Mouse (Mus musculus) thymus, postnatal 14 days (tissue): ENCODE measurements at regions not wholly inside any gene's neighbourhood (a gene's known extent, or its start where the extent isn't known, plus 50 kb on each side); places are given as distances from the start of the nearest gene placed in this dataset.
A peak's percentile ranks its signal among the peaks of the same experiment; 100 is the strongest.

Experiments used
- DNase-seq: peaks from one replicate; pipeline ENCODE4 v3.0.0; 2021

GRCm38 (mm10) chr19:37754024-37754423, 56.4 kb downstream of the Cyp26a1 start:
- no peak for DNase-seq

- peak; percentile 14 for DNase-seq
These were observed 57.8 kb downstream of the Cyp26a1 start for GRCm38 (mm10) chr19:37755372-37755771.

DNA sequence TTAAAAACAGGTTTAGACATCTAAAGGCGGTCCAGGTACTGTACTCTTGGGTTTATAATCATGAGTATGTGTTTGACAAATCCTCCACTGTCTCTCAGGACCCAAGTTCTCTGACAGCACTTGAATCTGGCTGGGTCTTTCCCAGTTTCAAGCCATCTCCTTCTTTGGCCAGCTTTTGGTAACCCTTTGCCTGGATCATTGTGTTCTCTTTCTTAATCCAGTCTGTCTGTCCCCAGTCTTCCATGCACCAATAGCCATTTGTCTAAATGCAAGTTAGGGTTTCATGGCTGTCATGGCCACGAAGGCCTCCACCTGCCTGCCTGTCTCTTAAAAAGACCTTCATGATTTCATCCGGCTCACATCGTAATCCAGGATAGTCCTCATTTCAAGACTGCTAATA, 71.8 kb downstream of the Cyp26a1 start:
- no peak for DNase-seq

- no peak for DNase-seq
These were observed 74.4 kb downstream of the Cyp26a1 start for GRCm38 (mm10) chr19:37771956-37772355.

DNA sequence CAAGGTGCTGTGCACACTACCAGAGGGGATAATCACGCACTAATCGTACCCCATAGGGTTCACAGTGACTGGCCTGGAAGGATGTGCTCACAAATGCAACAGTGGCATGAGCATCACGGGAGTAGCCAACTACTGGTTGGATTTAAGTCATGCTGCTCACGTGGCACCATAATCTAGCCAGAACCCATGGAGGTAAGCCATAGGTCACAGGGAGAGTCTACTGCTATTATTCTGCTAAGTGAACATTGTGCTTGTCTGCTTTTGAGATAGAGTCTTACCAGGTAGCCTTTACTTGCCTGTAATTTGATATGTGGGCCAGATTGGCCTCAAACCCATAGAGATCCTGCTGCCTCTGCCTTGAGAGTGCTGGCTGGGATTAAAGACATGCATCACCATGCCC, 77.0 kb downstream of the Cyp26a1 start:
- no peak for DNase-seq

GRCm38 (mm10) chr19:37774966-37775365, 77.4 kb downstream of the Cyp26a1 start:
- no peak for DNase-seq

DNA sequence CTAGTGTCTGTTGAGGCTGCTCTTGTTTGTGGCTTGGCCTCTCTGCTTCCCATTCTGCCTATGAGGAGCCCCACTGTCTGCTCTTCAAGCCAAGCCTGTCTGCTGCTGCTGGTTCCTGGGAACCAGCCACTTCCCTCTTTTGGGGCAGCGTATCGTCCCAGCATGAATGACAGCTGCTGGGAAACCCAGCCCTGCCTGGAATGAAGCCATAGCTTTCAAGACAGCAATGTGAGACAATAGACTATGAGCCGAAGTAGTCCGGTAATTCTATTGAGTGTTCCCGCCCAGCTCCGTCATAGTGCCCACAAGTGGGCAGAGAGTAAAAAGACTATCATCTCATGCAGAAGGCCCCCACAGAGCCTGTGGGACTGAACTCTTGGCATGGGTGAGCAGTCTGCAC, 80.4 kb downstream of the Cyp26a1 start:
- DNase-seq, result no peak

- DNase-seq, result no peak
These were observed 81.0 kb downstream of the Cyp26a1 start for GRCm38 (mm10) chr19:37778568-37778967.

DNA sequence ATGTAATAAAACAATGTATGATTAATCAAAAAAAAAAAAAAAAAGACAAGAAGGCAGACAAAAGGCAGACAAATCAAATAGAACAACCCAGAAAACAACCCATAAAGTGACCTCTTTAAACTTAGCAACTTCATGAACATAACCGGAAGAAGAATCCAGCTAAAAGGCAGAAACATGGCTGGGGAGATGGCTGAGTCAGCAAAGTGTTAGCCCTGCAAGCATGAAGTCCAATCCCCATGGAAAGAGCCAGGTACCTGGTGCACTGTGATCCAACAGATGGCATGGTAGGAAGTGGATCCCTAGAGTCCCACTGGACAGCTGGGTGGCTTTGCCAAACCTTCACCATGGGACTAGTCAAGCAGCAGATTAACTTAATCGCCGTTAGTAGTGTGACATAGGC, 90.9 kb downstream of the Cyp26a1 start:
- no peak for DNase-seq

GRCm38 (mm10) chr19:37789576-37790180, 92.1 kb downstream of the Cyp26a1 start:
- DNase-seq, result no peak

DNA sequence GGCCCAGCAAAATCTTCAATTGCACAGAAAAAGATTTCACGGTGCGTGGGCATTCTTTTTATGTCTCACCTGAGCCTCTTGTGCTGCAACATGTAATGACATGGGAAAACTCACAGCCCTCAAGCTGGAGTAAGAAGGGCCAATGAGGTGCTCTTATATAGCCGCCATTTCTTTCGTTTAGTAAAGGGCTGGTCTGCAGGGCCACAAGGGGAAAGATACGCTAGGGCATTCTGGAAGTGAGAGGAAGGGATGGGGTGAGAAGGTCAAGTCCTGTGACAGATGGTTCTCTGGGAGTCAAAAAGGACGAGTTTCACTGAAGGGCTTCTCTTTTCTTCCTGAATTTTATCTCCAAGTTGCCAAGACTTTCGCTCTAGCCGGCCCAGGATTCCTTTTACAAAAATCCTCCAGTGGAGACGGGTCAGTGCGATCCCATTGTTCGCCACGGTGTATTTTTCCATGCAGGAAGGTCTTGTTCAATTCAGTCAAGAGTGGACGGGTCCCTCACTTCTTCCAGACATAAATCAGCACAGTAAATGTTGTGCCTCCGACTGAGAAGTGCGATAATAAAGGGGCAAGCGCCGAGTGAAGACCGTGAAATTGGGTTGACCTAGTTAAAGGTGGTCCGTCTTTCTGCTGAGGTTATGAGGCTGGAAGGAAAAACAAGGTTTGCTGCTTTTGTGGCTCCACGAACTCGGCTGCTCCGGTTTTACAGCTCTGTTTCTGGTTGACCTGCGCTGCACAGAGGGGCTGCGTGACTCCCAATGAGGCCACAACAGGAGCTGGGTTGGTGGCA, 92.9 kb downstream of the Cyp26a1 start:
- no peak for DNase-seq

GRCm38 (mm10) chr19:37793176-37793575, 95.6 kb downstream of the Cyp26a1 start:
- no peak for DNase-seq

DNA sequence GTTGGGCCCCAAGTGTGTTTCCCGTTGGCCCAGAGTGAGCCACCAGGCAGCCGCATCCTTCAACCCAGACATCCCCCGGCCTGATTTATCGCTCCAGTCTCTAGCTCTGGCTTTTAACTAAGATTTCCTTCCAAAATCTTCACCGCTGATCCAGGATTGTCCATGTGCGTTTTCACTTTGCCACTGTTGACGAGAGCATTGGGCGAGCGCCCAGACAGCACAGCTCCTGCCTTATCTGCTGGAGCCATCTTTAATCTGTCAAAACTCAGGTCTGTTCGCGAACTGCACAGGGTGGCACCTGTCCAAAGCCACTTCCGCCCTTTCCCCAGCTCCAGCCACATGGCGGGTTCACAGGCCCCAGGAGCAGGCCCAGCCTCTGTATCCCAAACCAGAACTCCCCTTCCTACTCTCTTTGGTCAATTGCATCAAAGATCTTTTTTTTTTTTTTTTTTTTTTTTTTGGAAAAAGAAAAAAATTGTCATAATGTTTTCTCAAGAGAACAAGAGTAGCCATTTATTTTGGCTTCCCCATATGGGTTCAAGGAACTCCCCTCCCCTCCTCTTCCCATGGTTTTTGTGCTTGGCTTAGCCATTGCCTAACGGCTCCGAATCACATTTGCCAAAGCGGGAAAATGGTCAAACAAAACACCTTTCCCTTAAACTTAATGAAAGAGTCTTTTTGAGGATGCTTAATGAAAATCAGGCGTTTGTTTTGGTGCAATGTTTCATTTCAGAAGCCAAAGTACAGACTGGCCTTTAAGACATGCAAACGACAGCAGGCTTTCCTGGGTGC, 98.2 kb downstream of the Cyp26a1 start:
- DNase-seq, result no peak

DNA sequence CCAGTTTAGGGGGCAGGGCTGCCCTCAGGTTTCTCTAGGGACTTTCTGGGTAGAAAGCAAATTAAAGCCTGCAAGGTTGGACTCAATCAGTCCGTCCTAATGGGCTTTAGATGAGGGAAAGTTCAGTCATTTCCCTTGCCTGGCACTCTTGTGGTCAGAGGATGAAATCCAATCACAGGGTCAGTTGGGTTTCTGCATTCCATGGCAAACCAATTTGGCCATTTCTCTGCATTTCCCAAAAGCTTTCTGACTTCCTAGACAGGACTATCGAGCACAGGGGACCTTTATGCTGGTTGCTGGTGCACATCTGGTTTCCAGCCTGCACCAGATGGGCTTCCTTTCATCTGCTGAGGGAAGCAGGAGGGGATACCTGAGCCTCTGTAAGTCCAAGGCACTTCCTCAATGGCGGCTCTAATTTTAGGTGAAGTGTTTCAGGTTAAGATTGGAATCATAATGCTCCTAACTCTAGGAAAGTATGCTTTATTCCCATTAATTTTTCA, 102.6 kb downstream of the Cyp26a1 start:
- no peak for DNase-seq

GRCm38 (mm10) chr19:37809666-37810065, 112.1 kb downstream of the Cyp26a1 start:
- DNase-seq, result no peak

DNA sequence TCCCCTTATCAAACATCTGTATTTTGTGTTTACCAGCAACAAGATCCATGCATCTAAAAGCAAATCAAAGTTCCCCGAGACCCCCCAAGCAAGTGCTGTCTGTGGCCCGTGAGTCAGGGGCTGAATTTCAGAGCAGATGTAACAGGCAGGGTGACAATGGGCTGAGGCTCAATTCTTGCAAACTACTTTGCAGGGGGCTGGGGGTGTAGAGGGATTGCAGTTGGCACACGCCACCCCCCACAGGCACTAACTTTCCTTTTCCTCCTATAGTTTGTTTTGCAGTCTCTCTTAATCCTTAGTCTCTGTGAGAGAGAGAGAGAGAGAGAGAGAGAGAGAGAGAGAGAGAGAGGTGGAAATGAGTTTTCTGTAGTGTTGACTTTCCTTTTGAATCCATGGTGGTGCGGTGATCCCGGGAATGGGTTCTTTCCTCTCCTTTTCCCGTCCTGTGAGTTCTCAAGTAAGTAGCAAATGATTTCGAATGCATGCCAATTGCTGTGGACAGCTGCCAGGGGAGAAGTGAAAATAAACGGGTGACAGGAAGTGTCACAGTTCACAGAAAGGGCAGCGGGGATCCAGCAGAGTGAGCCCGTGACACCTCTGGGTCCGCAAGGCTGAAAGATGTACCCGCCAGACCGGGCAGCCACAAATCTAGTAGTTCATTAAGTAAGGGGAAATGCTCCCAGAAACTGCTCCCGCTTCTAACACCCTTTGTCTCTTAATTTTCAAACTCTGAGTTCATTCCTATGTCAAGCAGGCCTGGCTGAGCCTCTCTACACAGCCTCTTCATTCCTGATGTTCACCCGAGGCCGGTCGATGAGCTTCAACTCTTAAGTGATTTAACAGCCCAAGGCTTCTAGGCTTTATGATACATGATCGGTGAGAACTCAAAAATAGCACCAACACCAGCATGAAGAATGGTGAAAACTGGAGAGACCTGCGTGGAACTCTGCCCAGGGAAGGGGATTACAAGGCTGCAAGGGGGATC, 116.8 kb downstream of the Cyp26a1 start:
- peak; percentile 5 for DNase-seq

GRCm38 (mm10) chr19:37815627-37816026, 118.0 kb downstream of the Cyp26a1 start:
- no peak for DNase-seq

GRCm38 (mm10) chr19:37821243-37821642, 123.6 kb downstream of the Cyp26a1 start:
- DNase-seq, result no peak

- DNase-seq, result no peak
These were observed 124.1 kb downstream of the Cyp26a1 start for GRCm38 (mm10) chr19:37821671-37822190.

DNA sequence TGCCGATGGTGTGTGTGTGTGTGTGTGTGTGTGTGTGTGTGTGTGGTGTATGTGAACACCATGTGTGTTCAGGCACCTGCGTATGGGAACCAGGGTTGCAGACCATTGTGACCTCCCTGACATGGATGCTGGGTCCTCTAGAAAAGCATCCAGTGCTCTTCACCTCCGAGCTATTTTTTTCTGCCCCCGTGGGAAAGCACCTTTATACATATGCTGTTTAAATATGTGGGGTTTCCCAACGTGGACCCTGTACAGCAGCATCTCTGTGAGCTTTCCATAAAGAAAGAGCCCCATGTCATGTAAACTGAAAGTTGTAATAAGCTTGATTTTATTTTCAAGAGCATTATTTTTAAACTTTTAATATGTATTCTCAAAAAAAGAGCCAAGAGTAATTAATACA, 126.6 kb downstream of the Cyp26a1 start:
- no peak for DNase-seq

DNA sequence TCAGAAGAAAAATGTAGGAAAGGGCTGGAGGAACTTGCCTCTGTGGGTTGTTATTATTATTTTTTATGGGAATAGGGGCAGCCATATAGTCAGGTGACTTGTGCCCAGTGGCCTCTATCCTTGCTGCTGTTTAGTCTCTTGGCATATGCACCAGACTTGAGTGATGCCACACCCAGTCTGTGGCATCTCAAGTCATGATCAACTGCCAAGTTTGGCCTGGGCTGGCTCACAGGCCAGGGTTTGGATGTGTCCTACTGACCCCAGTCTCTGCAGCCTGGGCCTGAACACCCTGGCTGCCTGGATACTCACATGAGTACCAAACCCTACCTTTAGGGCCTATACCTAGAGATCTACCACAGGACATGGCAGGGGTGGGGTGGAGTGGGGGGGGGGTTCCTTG, 133.8 kb downstream of the Cyp26a1 start:
- DNase-seq, result no peak

DNA sequence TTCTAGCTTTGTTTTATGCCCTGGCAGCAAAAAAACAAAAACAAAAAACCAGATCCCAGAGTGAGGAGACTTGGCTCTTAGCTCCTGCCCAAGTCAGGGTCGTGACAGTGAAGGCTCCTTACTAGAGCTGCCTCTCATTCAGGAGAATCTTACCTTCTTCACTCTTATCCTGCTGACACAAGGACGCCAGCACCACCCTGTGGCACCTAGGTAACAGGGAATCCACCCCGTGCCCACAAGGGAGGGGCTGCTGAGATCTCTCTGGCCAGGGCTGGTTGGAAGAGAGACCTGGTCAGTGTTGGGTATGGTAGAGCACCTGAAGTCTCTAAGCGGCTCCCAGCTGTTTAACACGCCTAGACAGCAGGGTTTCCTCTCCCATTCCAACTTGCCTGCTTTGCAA, 139.3 kb downstream of the Cyp26a1 start:
- peak; percentile 4 for DNase-seq
